Mouse (Mus musculus) olfactory bulb, adult 2 months (tissue): ENCODE data around the gene Atg14. TPM values are rescaled to one million over a fixed set of nuclear protein-coding genes. Genes with fewer than 3 reads are reported as not detected.
"Not testable (repeated sequence)": the region's sequence is repeated elsewhere in the genome, so short reads cannot be mapped to it uniquely, and the experiment has no call there.

ENCODE experiments used
- H3K27ac ChIP-seq: fragments of 200-500 bp; 2 replicates; pipeline ENCODE4 v1.5.1; 2012; ENCODE audit warnings: low read depth, low read length; ENCODE audit not compliant: insufficient read depth
- H3K4me1 ChIP-seq: fragments of 200-500 bp; 2 replicates; pipeline ENCODE4 v1.6.1; 2012; ENCODE audit warnings: low read length; ENCODE audit not compliant: control insufficient read depth, insufficient read depth
- H3K4me3 ChIP-seq: fragments of 200-500 bp; 2 replicates; pipeline ENCODE4 v1.5.1; 2012; ENCODE audit warnings: mild to moderate bottlenecking, low read depth, low read length, moderate library complexity; ENCODE audit not compliant: insufficient read depth
- CTCF ChIP-seq: fragments of 200-500 bp; IDR thresholded peaks from 2 replicates; pipeline ENCODE4 v1.5.1; 2012; ENCODE audit warnings: low read depth, mild to moderate bottlenecking, low read length, moderate library complexity; ENCODE audit not compliant: insufficient read depth
- POLR2A ChIP-seq: fragments of 200-500 bp; IDR thresholded peaks from 2 replicates; pipeline ENCODE4 v1.6.1; 2012; ENCODE audit warnings: mild to moderate bottlenecking, low read depth, low read length, moderate library complexity; ENCODE audit not compliant: insufficient read depth
- WGBS: fragments of 180-500 bp; shearing (Covaris S2); methylation state at CpG from one replicate; pipeline ENCODE4 v1.1.7; 2018; 5-methylcytosine and 5-hydroxymethylcytosine counted together
- polyA plus RNA-seq: library from polyadenylated mRNA; stranded (reverse); fragments of >200 nt; gene quantifications from 2 replicates; pipeline ENCODE4 v1.2.4, GENCODE M21; 2012; ENCODE audit warnings: low replicate concordance; ENCODE audit not compliant: missing spikeins, insufficient read depth, insufficient read length

Atg14 gene
- not detected in 2 replicates for polyA plus RNA-seq

DNA sequence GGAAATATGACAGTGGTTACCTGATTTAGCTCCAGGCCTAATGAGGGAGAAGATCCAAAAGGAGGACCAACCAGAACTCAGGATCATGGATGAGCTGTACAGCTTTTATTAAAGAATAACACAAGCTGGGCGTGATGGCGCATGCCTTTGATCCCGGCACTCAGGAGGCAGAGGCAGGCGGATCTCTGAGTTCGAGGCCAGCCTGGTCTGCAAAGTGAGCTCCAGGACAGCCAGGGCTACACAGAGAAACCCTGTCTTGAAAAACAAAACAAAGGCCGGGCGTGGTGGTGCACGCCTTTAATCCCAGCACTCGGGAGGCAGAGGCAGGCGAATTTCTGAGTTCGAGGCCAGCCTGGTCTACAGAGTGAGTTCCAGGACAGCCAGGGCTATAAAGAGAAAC lies at the start of gene Atg14:
Gene Atg14 (minus strand): TSS at position 101 of the 400 bp plus-strand sequence.
- WGBS, result 80% methylated on average over 11 of the region's 11 CpGs
- not testable (repeated sequence) for H3K4me3 ChIP-seq, H3K4me1 ChIP-seq, H3K27ac ChIP-seq

- H3K27ac ChIP-seq, result no peak overlapping the region
- no peaks in the 10 kb centered on the region for H3K4me1 ChIP-seq
- TF ChIP-seq POLR2A (no peak), CTCF (no peak)
- WGBS, result 87% methylated on average over 5 of the region's 5 CpGs
- H3K4me3 ChIP-seq, result no peak overlapping the region
These were observed 48.4 kb upstream of the Atg14 start for GRCm38 (mm10) chr14:47618891-47619290.

GRCm38 (mm10) chr14:47613254-47613653 lies 42.8 kb upstream of the Atg14 start:
- TF ChIP-seq CTCF, result no peak
- TF ChIP-seq POLR2A, result no peak
- 83% methylated on average over 7 of the region's 7 CpGs for WGBS
- no peak overlapping the region for H3K4me3 ChIP-seq
- H3K27ac ChIP-seq, result no peak overlapping the region
- H3K4me1 ChIP-seq, result no peaks in the 10 kb centered on the region

GRCm38 (mm10) chr14:47597942-47598388 lies 27.5 kb upstream of the Atg14 start:
- TF ChIP-seq POLR2A (no peak), CTCF (peak; percentile 41)
- Histone ChIP-seq H3K27ac (no peak overlapping the region), H3K4me3 (peak overlapping the region; percentile 20; the same call in 1 of the 2 replicates), H3K4me1 (peaks cover 4% of the 10 kb centered on the region)
- 6% methylated on average over 11 of the region's 11 CpGs for WGBS

DNA sequence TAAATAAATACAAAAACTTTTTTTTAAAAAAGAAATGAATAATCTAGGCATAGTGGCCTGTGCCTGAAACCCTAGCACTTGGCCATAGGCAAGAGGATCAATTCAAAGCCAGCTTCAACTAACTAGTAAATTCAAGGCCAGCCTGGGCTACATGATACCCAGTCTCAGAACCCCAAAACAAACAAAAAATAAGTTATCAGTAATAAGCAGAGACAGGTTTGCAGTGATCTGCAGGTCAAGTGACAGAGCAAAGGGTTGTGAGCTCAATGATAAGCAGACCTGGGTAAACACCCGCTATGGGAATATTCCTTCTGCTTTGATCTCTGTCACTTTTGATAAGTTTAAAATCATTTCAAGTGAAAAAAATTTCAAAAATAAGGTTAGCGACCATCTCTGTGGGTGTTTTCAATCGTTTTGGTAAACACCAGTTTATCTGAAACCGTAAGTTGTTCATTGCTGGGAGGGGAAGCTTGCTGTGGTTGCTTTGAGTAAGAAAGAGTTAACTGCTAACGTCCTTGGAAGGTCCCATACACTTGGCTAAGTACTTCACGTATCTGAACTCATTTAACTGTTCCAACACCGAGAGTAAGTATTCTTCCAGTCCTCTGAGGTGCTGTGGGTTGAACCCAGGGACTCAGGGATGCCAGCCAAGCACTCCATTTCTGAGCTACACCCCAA lies 24.1 kb upstream of the Atg14 start:
- H3K4me1 ChIP-seq, result peaks cover 4% of the 10 kb centered on the region
- no peak overlapping the region for H3K4me3 ChIP-seq
- H3K27ac ChIP-seq, result no peak overlapping the region
- WGBS, result 62% methylated on average over 7 of the region's 7 CpGs
- TF ChIP-seq POLR2A (no peak), CTCF (no peak)

DNA sequence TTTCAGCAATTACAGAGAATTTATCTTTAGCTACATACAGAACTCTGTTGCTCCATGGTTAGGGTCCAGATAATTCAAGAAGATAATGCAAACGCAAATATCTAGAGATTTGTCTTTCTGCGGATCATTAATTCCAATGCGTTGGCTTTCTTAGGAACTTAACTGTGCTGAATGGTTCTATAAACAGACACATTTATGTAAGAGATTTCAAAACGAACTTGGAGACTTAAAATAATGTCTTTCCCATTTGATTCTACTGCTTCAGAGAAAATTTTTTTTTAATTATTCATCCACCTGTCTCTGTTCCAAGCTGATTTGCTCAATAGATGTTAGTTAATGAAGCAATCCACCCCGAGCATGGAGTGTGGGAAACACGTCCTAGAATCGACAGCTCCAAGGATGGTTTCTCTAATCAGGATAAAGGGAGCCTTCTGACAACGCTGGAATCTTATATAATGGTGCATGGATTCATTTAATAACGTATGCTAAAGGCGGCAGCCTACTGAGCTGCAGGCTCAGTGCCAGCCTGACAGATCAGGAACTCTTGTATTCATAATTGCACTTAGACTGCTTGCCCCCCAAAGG lies 20.0 kb upstream of the Atg14 start:
- no peak overlapping the region for H3K4me3 ChIP-seq
- TF ChIP-seq CTCF (no peak), POLR2A (no peak)
- H3K27ac ChIP-seq, result no peak overlapping the region
- no peaks in the 10 kb centered on the region for H3K4me1 ChIP-seq
- 62% methylated on average over 10 of the region's 10 CpGs for WGBS

GRCm38 (mm10) chr14:47589444-47589843 lies 19.0 kb upstream of the Atg14 start:
- TF ChIP-seq CTCF (no peak), POLR2A (no peak)
- Histone ChIP-seq H3K4me3 (no peak overlapping the region), H3K27ac (no peak overlapping the region), H3K4me1 (no peaks in the 10 kb centered on the region)
- WGBS, result 81% methylated on average over 1 of the region's 1 CpGs

GRCm38 (mm10) chr14:47584346-47584745 lies 13.9 kb upstream of the Atg14 start:
- TF ChIP-seq POLR2A (no peak), CTCF (no peak)
- Histone ChIP-seq H3K4me3 (no peak overlapping the region), H3K27ac (no peak overlapping the region), H3K4me1 (no peaks in the 10 kb centered on the region)

GRCm38 (mm10) chr14:47581681-47582080 lies 11.2 kb upstream of the Atg14 start:
- 68% methylated on average over 2 of the region's 2 CpGs for WGBS
- Histone ChIP-seq H3K27ac (no peak overlapping the region), H3K4me1 (no peaks in the 10 kb centered on the region), H3K4me3 (no peak overlapping the region)
- no peak for TF ChIP-seq POLR2A
- TF ChIP-seq CTCF, result no peak
